In genomic region chr7:80980566-80980965, GRCm38 (mm10) we compare ENCODE assay signal across 23 mouse cellular contexts.
"Had no signal": no experiment of that assay in that cellular context is flagged by ENCODE, and none has a peak within 500 bp of the region (broad histone marks: within the 10 kb centered on the region; RNA-seq: fewer than 3 reads in every experiment).

No protein-coding gene starts in this region.

- H3K9ac ChIP-seq: limb, embryonic 13.5 days; liver, embryonic 12.5 days; liver, embryonic 15.5 days; lung, embryonic 15.5 days; midbrain, embryonic 13.5 days; neural tube, embryonic 12.5 days; neural tube, embryonic 15.5 days had no signal

- ATAC-seq: liver, embryonic 12.5 days; midbrain, embryonic 13.5 days had no signal

- H3K4me2 ChIP-seq: limb, embryonic 13.5 days; liver, embryonic 12.5 days; liver, embryonic 15.5 days; lung, embryonic 15.5 days; midbrain, embryonic 13.5 days; neural tube, embryonic 12.5 days; neural tube, embryonic 15.5 days had no signal

- H3K27ac ChIP-seq: kidney, postnatal 0 days; limb, embryonic 10.5 days; limb, embryonic 13.5 days; liver, embryonic 12.5 days; liver, embryonic 15.5 days; lung, embryonic 15.5 days; midbrain, embryonic 10.5 days; midbrain, embryonic 13.5 days; neural tube, embryonic 12.5 days; neural tube, embryonic 15.5 days; stomach, postnatal 0 days had no signal

- H3K4me3 ChIP-seq: limb, embryonic 10.5 days; limb, embryonic 13.5 days; liver, embryonic 12.5 days; liver, embryonic 15.5 days; lung, embryonic 15.5 days; megakaryocyte, embryonic 14.5 days; midbrain, embryonic 10.5 days; midbrain, embryonic 13.5 days; neural tube, embryonic 12.5 days; neural tube, embryonic 15.5 days had no signal

- H3K9me3 ChIP-seq: limb, embryonic 10.5 days; limb, embryonic 13.5 days; liver, embryonic 12.5 days; liver, embryonic 15.5 days; lung, embryonic 15.5 days; megakaryocyte, embryonic 14.5 days; midbrain, embryonic 10.5 days; midbrain, embryonic 13.5 days; neural tube, embryonic 12.5 days; neural tube, embryonic 15.5 days had no signal

- H3K4me1 ChIP-seq: limb, embryonic 13.5 days; liver, embryonic 15.5 days; lung, embryonic 15.5 days; midbrain, embryonic 10.5 days; midbrain, embryonic 13.5 days; neural tube, embryonic 12.5 days; neural tube, embryonic 15.5 days had no signal

- DNase-seq: kidney, postnatal 25 days; layer of hippocampus, postnatal 36 days; liver; lung, adult 18-20 months; lung, postnatal 10 days; lung, postnatal 36 days; right cerebral cortex, adult 18-20 months; right cerebral cortex, postnatal 14 days; right cerebral cortex, postnatal 4 days; thymus, adult 18-20 months; thymus, postnatal 36 days had no signal

- H3K27me3 ChIP-seq: limb, embryonic 13.5 days; liver, embryonic 12.5 days; liver, embryonic 15.5 days; lung, embryonic 15.5 days; megakaryocyte, embryonic 14.5 days; midbrain, embryonic 13.5 days; neural tube, embryonic 12.5 days; neural tube, embryonic 15.5 days had no signal

- H3K36me3 ChIP-seq: limb, embryonic 10.5 days; limb, embryonic 13.5 days; liver, embryonic 12.5 days; liver, embryonic 15.5 days; lung, embryonic 15.5 days; midbrain, embryonic 10.5 days; midbrain, embryonic 13.5 days; neural tube, embryonic 12.5 days; neural tube, embryonic 15.5 days had no signal
